Mouse (Mus musculus) hindbrain, postnatal 0 days (tissue): ENCODE data around the gene Ltbp1. TPM values are rescaled to one million over a fixed set of nuclear protein-coding genes. Genes with fewer than 3 reads are reported as not detected.

Source experiments
- ATAC-seq: fragments of 200-750 bp; cut with Nextera tagmentation; 2 replicates; pipeline ENCODE4 v1.8.0; 2017; ENCODE audit warnings: mild to moderate bottlenecking, moderate TSS enrichment, moderate library complexity
- DNase-seq: peaks from one replicate; pipeline ENCODE4 v3.0.0-alpha.2; 2015; ENCODE audit warnings: low spot score
- H3K27ac ChIP-seq: fragments of 300-500 bp; sonication (generic); 2 replicates; pipeline ENCODE4 v1.5.1; 2014; ENCODE audit warnings: mild to moderate bottlenecking
- H3K27me3 ChIP-seq: fragments of 300-500 bp; sonication (generic); 2 replicates; pipeline ENCODE4 v1.6.1; 2014; ENCODE audit warnings: low read length, mixed read lengths; ENCODE audit not compliant: insufficient read depth
- H3K36me3 ChIP-seq: fragments of 300-500 bp; sonication (generic); 2 replicates; pipeline ENCODE4 v1.6.1; 2014; ENCODE audit warnings: low read length, mixed read lengths; ENCODE audit not compliant: insufficient read depth
- H3K4me1 ChIP-seq: fragments of 300-500 bp; sonication (generic); 2 replicates; pipeline ENCODE4 v1.6.1; 2014; ENCODE audit warnings: antibody characterized with exemption, low read length, mixed read lengths; ENCODE audit not compliant: insufficient read depth
- H3K4me2 ChIP-seq: fragments of 300-500 bp; sonication (generic); 2 replicates; pipeline ENCODE4 v1.6.1; 2014; ENCODE audit warnings: low read depth, mild to moderate bottlenecking, low read length, moderate library complexity, mixed read lengths
- H3K4me3 ChIP-seq: fragments of 300-500 bp; sonication (generic); 2 replicates; pipeline ENCODE4 v1.5.1; 2014; ENCODE audit warnings: low read length
- H3K9ac ChIP-seq: fragments of 300-500 bp; sonication (generic); replicated peaks from 2 replicates; pipeline ENCODE4 v1.6.1; 2014; ENCODE audit warnings: mild to moderate bottlenecking, low read length, moderate library complexity, mixed read lengths
- H3K9me3 ChIP-seq: fragments of 300-500 bp; sonication (generic); 2 replicates; pipeline ENCODE4 v1.6.1; 2016; ENCODE audit warnings: low read length, mixed read lengths
- CTCF ChIP-seq: IDR thresholded peaks from 2 replicates; pipeline ENCODE4 v1.5.1; 2016; ENCODE audit warnings: antibody characterized with exemption, control low read depth, low read depth
- WGBS: fragments of 180-500 bp; shearing (Covaris S2); extraction: QIAGEN DNeasy Blood & Tissue Kit; methylation state at CpG from one replicate; pipeline ENCODE4 v1.1.7; 2014; 5-methylcytosine and 5-hydroxymethylcytosine counted together
- polyA plus RNA-seq: library from polyadenylated mRNA; unstranded; fragments of >200 nt; fragmentation: Nextera tagmentation; extraction: Ambion mirVana; gene quantifications from 2 replicates; pipeline ENCODE4 v1.2.1, GENCODE M21; 2015
- total RNA-seq: library from RNA; depleted of rRNA; stranded (reverse); fragments of >200 nt; gene quantifications from 2 replicates; pipeline ENCODE4 v1.2.3, GENCODE M21; 2014

Ltbp1 gene
- total and polyA plus RNA-seq, 2 experiments from 2014 or later: 1.7 to 5.0 TPM

DNA sequence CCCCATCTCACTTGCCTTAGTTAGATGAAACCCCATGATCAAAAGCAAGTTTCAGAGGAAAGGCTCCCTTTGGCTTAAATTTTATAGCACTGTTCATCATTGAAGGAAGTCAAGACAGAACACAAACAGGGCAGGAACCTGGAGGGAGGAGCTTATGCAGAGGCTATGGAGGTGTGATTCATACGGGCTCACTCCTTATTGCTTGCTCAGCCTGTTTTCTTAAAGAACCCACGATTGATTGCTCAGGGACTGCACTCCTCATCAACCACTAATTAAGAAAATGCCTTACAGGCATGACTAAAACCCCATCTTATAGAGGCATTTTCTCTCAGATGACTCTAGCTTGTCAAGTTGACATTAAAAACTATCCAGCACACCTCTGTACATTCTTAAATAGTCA is 253.1 kb downstream of the Ltbp1 start:
- ATAC-seq (no peak), DNase-seq (no peak)
- H3K36me3 ChIP-seq: no peaks in the 10 kb centered on the region
- no peak overlapping the region for H3K4me3 ChIP-seq
- H3K27me3 ChIP-seq: no peaks in the 10 kb centered on the region
- 55% methylated on average over 2 of the region's 2 CpGs for WGBS
- H3K4me1 ChIP-seq: no peaks in the 10 kb centered on the region
- no peak overlapping the region for H3K4me2 ChIP-seq
- no peak overlapping the region for H3K9ac ChIP-seq
- H3K27ac ChIP-seq: no peak overlapping the region
- no peaks in the 10 kb centered on the region for H3K9me3 ChIP-seq
- no peak for TF ChIP-seq CTCF

DNA sequence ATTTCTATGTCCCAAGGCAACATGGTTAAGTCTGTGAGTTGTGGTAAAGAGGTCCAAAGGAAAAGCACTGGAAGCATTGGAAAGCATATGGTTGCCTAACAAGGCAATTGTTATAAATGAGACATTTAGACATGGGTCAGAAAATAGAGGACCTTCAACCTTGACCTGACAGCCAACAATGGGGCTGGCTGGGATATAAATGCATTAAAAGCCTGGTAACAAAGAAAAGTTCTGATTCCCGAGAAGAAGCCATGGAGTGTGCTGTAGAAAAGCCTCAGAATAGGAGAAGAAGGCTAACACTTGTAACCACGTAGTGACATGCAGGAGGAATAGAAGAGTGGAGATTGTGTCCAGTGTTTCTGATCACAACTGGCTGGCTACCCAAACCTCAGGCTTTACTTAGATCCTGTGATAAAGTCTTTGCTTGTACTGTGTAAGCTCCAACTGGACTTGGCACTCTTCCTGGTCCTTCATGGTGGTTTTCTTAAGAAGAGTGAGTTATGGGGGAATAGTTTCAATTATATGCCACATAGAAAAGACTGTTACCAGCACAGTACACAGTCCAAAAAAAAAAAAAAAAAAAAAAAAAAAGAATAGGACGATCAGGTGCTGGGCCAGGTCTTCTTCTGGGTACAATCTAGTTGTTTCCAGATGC is 258.1 kb downstream of the Ltbp1 start:
- no peak for TF ChIP-seq CTCF
- Histone ChIP-seq H3K4me2 (no peak overlapping the region), H3K27ac (no peak overlapping the region), H3K27me3 (no peaks in the 10 kb centered on the region), H3K4me1 (no peaks in the 10 kb centered on the region), H3K9me3 (no peaks in the 10 kb centered on the region), H3K36me3 (no peaks in the 10 kb centered on the region), H3K9ac (no peak overlapping the region), H3K4me3 (no peak overlapping the region)
- ATAC-seq (no peak), DNase-seq (no peak)
- whole genome bisulfite sequencing: 44% methylated on average over 3 of the region's 3 CpGs

GRCm38 (mm10) chr17:75268506-75268905 is 263.1 kb downstream of the Ltbp1 start:
- Histone ChIP-seq H3K36me3 (no peaks in the 10 kb centered on the region), H3K4me1 (no peaks in the 10 kb centered on the region), H3K27ac (no peak overlapping the region), H3K9ac (no peak overlapping the region), H3K4me2 (no peak overlapping the region), H3K27me3 (no peaks in the 10 kb centered on the region), H3K9me3 (no peaks in the 10 kb centered on the region), H3K4me3 (no peak overlapping the region)
- DNase-seq (no peak), ATAC-seq (no peak)
- TF ChIP-seq CTCF: no peak
- WGBS: 81% methylated on average over 4 of the region's 4 CpGs

DNA sequence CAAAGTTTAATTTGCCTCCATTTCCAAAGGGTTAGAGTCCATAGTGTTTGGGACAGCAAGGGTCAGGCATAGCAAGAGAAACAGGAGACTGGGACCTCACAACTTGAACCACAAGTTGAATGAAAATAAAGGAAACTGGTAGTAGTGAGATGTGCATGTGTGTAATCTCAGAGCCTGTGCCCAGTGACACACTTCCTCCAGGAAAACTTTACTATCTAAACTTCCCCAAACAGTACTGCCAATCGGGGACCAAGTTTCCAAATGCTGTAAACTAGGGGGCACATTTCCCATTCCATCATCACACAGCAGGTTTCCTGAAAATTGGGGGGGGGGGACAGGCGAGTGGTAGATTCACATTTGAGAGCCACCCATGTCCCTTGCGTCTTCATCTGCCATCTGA is 267.1 kb downstream of the Ltbp1 start:
- no peak for TF ChIP-seq CTCF
- no peaks in the 10 kb centered on the region for H3K36me3 ChIP-seq
- H3K9me3 ChIP-seq: no peaks in the 10 kb centered on the region
- no peaks in the 10 kb centered on the region for H3K27me3 ChIP-seq
- H3K27ac ChIP-seq: no peak overlapping the region
- H3K4me3 ChIP-seq: no peak overlapping the region
- WGBS: 92% methylated on average over 3 of the region's 3 CpGs
- no peak overlapping the region for H3K9ac ChIP-seq
- H3K4me1 ChIP-seq: no peaks in the 10 kb centered on the region
- no peak for DNase-seq
- H3K4me2 ChIP-seq: no peak overlapping the region
- ATAC-seq: no peak

- Histone ChIP-seq H3K4me3 (no peak overlapping the region), H3K27me3 (no peaks in the 10 kb centered on the region), H3K4me1 (no peaks in the 10 kb centered on the region), H3K4me2 (no peak overlapping the region), H3K9me3 (no peaks in the 10 kb centered on the region), H3K36me3 (no peaks in the 10 kb centered on the region), H3K27ac (no peak overlapping the region), H3K9ac (no peak overlapping the region)
- DNase-seq (no peak), ATAC-seq (no peak)
- no peak for TF ChIP-seq CTCF
- WGBS: 71% methylated on average over 1 of the region's 1 CpGs
These were observed 267.9 kb downstream of the Ltbp1 start for GRCm38 (mm10) chr17:75273272-75273671.

- H3K9ac ChIP-seq: no peak overlapping the region
- H3K36me3 ChIP-seq: no peaks in the 10 kb centered on the region
- no peak for TF ChIP-seq CTCF
- H3K4me3 ChIP-seq: no peak overlapping the region
- 84% methylated on average over 6 of the region's 6 CpGs for WGBS
- no peak for ATAC-seq
- no peaks in the 10 kb centered on the region for H3K9me3 ChIP-seq
- no peaks in the 10 kb centered on the region for H3K4me1 ChIP-seq
- no peak overlapping the region for H3K27ac ChIP-seq
- no peak for DNase-seq
- no peak overlapping the region for H3K4me2 ChIP-seq
- no peaks in the 10 kb centered on the region for H3K27me3 ChIP-seq
These were observed 269.9 kb downstream of the Ltbp1 start for GRCm38 (mm10) chr17:75275302-75275701.

DNA sequence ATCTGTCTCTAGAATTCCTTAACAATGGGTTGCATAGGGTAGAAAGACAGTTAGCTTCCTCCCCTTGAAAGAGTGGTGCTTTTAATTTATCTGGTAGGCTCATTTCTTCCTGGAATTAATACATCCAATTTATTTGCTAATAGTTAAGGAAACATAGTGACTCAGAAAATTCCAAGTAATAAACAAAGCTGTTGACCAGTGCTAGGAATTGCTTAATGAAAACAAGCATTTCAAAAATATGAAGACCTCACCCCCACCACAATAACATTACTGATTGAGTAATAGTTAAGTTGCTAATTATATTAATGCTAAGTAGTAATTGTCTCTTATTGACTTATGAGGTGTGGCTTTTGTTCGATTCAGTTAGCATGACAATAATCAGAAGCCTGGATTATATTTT is 272.7 kb downstream of the Ltbp1 start:
- DNase-seq (no peak), ATAC-seq (no peak)
- Histone ChIP-seq H3K4me3 (no peak overlapping the region), H3K27ac (no peak overlapping the region), H3K36me3 (no peaks in the 10 kb centered on the region), H3K4me2 (no peak overlapping the region), H3K27me3 (no peaks in the 10 kb centered on the region), H3K4me1 (no peaks in the 10 kb centered on the region), H3K9me3 (no peaks in the 10 kb centered on the region), H3K9ac (no peak overlapping the region)
- no peak for TF ChIP-seq CTCF
- 80% methylated on average over 1 of the region's 1 CpGs for WGBS
